Mouse (Mus musculus): ENCODE data around the gene Olfr8. TPM values are rescaled to one million over a fixed set of nuclear protein-coding genes. Genes with fewer than 3 reads are reported as not detected.
"Not testable (repeated sequence)": the region's sequence is repeated elsewhere in the genome, so short reads cannot be mapped to it uniquely, and the experiment has no call there.

Olfr8 gene
- not detected in 2 replicates for polyA plus RNA-seq (2012; ENCODE audit: insufficient read depth, low replicate concordance)

DNA sequence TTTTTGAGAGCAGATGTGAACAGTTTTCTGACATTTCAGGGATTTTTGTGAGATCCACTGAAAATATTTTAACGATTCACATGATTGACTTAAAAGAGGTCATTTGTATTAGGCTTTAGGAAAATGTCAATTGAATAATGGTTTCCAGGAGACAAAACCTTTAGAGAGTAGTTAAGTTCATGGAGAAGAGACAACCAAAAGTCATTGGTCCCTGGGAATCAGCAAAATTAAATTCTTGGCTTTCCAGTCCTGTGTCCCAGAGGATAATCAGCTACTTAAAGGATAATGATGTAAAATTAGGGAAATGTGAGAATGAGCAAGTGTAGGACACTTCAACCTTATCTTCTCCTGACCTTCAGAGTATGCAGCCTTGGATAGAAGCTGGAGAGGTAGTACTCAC, at the start of gene Olfr8:
Gene Olfr8 (plus strand): TSS at position 301 of the 400 bp plus-strand sequence.
- H3K4me3 ChIP-seq (replicated peaks); H3K9me3 ChIP-seq; H3K36me3 ChIP-seq (replicated peaks; ENCODE audit: low read length); H3K27me3 ChIP-seq (replicated peaks); H3K4me1 ChIP-seq: not testable (repeated sequence)

- not testable (repeated sequence) for H3K4me3 ChIP-seq (replicated peaks); H3K9me3 ChIP-seq; H3K36me3 ChIP-seq (replicated peaks; ENCODE audit: low read length); H3K4me1 ChIP-seq; H3K27me3 ChIP-seq (replicated peaks)
Measured at GRCm38 (mm10) chr10:78912871-78913270, 37.6 kb upstream of the Olfr8 start, which contains the start of gene Olfr1354. Gene Olfr1354, plus strand, starts transcription at chr10:78913171.

- H3K4me1 ChIP-seq; H3K27me3 ChIP-seq (replicated peaks); H3K36me3 ChIP-seq (replicated peaks; ENCODE audit: low read length); H3K4me3 ChIP-seq (replicated peaks); H3K9me3 ChIP-seq: not testable (repeated sequence)
Measured at GRCm38 (mm10) chr10:78963009-78963408, 12.6 kb downstream of the Olfr8 start, which contains the start of gene Olfr1353. Gene Olfr1353, plus strand, starts transcription at chr10:78963309.

DNA sequence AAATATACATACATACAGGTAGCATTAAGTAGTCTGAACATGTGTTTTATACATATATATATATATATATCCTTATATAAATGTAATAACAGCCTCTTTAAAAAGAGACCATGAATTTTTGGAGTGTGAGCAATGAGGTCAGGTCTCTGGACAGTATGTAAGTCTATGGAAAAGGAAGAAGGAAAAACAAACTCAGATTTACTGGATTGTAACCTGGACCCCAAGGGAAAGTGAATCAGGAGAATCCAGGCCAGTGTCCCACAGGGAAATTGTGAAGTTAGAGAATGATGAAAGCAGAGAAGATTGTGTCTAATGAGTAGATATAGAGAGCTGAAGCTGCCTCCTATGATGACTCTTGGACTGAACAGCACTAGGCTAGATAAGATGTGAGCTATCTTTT, 30.3 kb downstream of the Olfr8 start, which contains the start of gene Olfr1352:
Gene Olfr1352 (plus strand): TSS at position 301 of the 400 bp plus-strand sequence.
- no peak within 1 kb of the TSS for H3K4me3 ChIP-seq (replicated peaks)
- no peaks in the 10 kb centered on the region for H3K27me3 ChIP-seq (replicated peaks)
- no peaks in the 10 kb centered on the region for H3K36me3 ChIP-seq (replicated peaks; ENCODE audit: low read length)
- TF ChIP-seq FLI1 (IDR thresholded peaks at IDR 0.05; ENCODE audit: low read length) (no peak), GATA1 (IDR thresholded peaks at IDR 0.05; ENCODE audit: borderline replicate concordance, low read length) (no peak)
- no peaks in the 10 kb centered on the region for H3K4me1 ChIP-seq
- H3K9me3 ChIP-seq: no peaks in the 10 kb centered on the region

Other genes starting within 250 kb of the Olfr8 start
- gene Casp14, start 232.3 kb upstream of the Olfr8 start, polyA plus RNA-seq (2012; ENCODE audit: insufficient read depth, low replicate concordance): not detected in 2 replicates
- not detected in 2 replicates for gene Ccdc105, start 197.6 kb upstream of the Olfr8 start, polyA plus RNA-seq (2012; ENCODE audit: insufficient read depth, low replicate concordance)
- gene Slc1a6, start 170.1 kb upstream of the Olfr8 start, polyA plus RNA-seq (2012; ENCODE audit: insufficient read depth, low replicate concordance): not detected in 2 replicates
- gene Olfr1356, start 98.5 kb upstream of the Olfr8 start, polyA plus RNA-seq (2012; ENCODE audit: insufficient read depth, low replicate concordance): not detected in 2 replicates
- not detected in 2 replicates for gene Olfr1355, start 75.1 kb upstream of the Olfr8 start, polyA plus RNA-seq (2012; ENCODE audit: insufficient read depth, low replicate concordance)
- gene Olfr1354, start 37.5 kb upstream of the Olfr8 start, polyA plus RNA-seq (2012; ENCODE audit: insufficient read depth, low replicate concordance): not detected in 2 replicates
- gene Olfr1353, start 12.7 kb downstream of the Olfr8 start, polyA plus RNA-seq (2012; ENCODE audit: insufficient read depth, low replicate concordance): not detected in 2 replicates
- gene Olfr1352, start 30.4 kb downstream of the Olfr8 start, polyA plus RNA-seq (2012; ENCODE audit: insufficient read depth, low replicate concordance): not detected in 2 replicates
- gene Olfr1351, start 61.8 kb downstream of the Olfr8 start, polyA plus RNA-seq (2012; ENCODE audit: insufficient read depth, low replicate concordance): not detected in 2 replicates
- gene Olfr57, start 78.1 kb downstream of the Olfr8 start, polyA plus RNA-seq (2012; ENCODE audit: insufficient read depth, low replicate concordance): not detected in 2 replicates
- not detected in 2 replicates for gene 2610008E11Rik, start 147.0 kb downstream of the Olfr8 start, polyA plus RNA-seq (2012; ENCODE audit: insufficient read depth, low replicate concordance)
- gene Vmn2r80, start 198.1 kb downstream of the Olfr8 start, polyA plus RNA-seq (2012; ENCODE audit: insufficient read depth, low replicate concordance): not detected in 2 replicates